Mouse (Mus musculus): ENCODE results near the gene Bcl11a.

GRCm38 (mm10) chr11:24116041-24116440 lies 38.2 kb downstream of the Bcl11a start:
- TF ChIP-seq CTCF (IDR thresholded peaks at IDR 0.05; ENCODE audit: low read depth, low read length) (no peak), GATA1 (IDR thresholded peaks at IDR 0.05; ENCODE audit: borderline replicate concordance, low read length) (no peak)

Data from G1E (cell line).